Mouse (Mus musculus) cerebral cortex, adult 2 months (tissue): ENCODE results near the gene Supt16.

Experiments
- WGBS: fragments of 180-500 bp; shearing (Covaris S2); methylation state at CpG from one replicate; pipeline ENCODE4 v1.1.7; 2018; 5-methylcytosine and 5-hydroxymethylcytosine counted together

The Supt16 gene

GRCm38 (mm10) chr14:52141445-52142127 lies 55.6 kb downstream of the Supt16 start:
- WGBS, result 74% methylated on average over 16 of the region's 16 CpGs

- WGBS, result 69% methylated on average over 19 of the region's 19 CpGs
These were observed 56.4 kb downstream of the Supt16 start for GRCm38 (mm10) chr14:52140577-52141444.

- 82% methylated on average over 5 of the region's 5 CpGs for WGBS
These were observed 63.6 kb downstream of the Supt16 start for GRCm38 (mm10) chr14:52133584-52133983.

GRCm38 (mm10) chr14:52124636-52125035 lies 72.6 kb downstream of the Supt16 start:
- WGBS, result 95% methylated on average over 3 of the region's 3 CpGs

- WGBS, result 20% methylated on average over 4 of the region's 4 CpGs
These were observed 73.3 kb downstream of the Supt16 start for GRCm38 (mm10) chr14:52123918-52124317.

- WGBS, result 65% methylated on average over 7 of the region's 7 CpGs
These were observed 77.0 kb downstream of the Supt16 start for GRCm38 (mm10) chr14:52120169-52120568.

GRCm38 (mm10) chr14:52118823-52119608 lies 78.2 kb downstream of the Supt16 start:
- 2% methylated on average over 38 of the region's 38 CpGs for WGBS

GRCm38 (mm10) chr14:52118456-52118822 lies 78.8 kb downstream of the Supt16 start:
- WGBS, result 25% methylated on average over 8 of the region's 8 CpGs

GRCm38 (mm10) chr14:52117241-52117640 lies 80.0 kb downstream of the Supt16 start:
- WGBS, result 95% methylated on average over 5 of the region's 5 CpGs

GRCm38 (mm10) chr14:52114101-52114500 lies 83.1 kb downstream of the Supt16 start:
- WGBS, result 50% methylated on average over 1 of the region's 1 CpGs
